Mouse (Mus musculus) midbrain, embryonic 12.5 days (tissue): ENCODE measurements around the gene Flt3. TPM values are rescaled to one million over a fixed set of nuclear protein-coding genes. Genes with fewer than 3 reads are reported as not detected.
A peak's percentile ranks its signal among the peaks of the same experiment; 100 is the strongest.

ENCODE experiments used
- ATAC-seq: fragments of 200-750 bp; cut with Nextera tagmentation; 2 replicates; pipeline ENCODE4 v1.8.0; 2017; ENCODE audit warnings: low read depth, moderate TSS enrichment, moderate library complexity; ENCODE audit not compliant: low FRiP score
- H3K27ac ChIP-seq: fragments of 300-500 bp; sonication (generic); replicated peaks from 2 replicates; pipeline ENCODE4 v1.5.1; 2016; ENCODE audit warnings: mild to moderate bottlenecking
- H3K27me3 ChIP-seq: fragments of 300-500 bp; sonication (generic); 2 replicates; pipeline ENCODE4 v1.6.1; 2016; ENCODE audit warnings: mild to moderate bottlenecking
- H3K36me3 ChIP-seq: fragments of 300-500 bp; sonication (generic); 2 replicates; pipeline ENCODE4 v1.6.1; 2016
- H3K4me1 ChIP-seq: fragments of 300-500 bp; sonication (generic); 2 replicates; pipeline ENCODE4 v1.6.1; 2016
- H3K4me2 ChIP-seq: fragments of 300-500 bp; sonication (generic); replicated peaks from 2 replicates; pipeline ENCODE4 v1.6.1; 2016; ENCODE audit warnings: mild to moderate bottlenecking, moderate library complexity
- H3K4me3 ChIP-seq: fragments of 300-500 bp; sonication (generic); 2 replicates; pipeline ENCODE4 v1.5.1; 2016; ENCODE audit warnings: mild to moderate bottlenecking
- H3K9ac ChIP-seq: fragments of 300-500 bp; sonication (generic); replicated peaks from 2 replicates; pipeline ENCODE4 v1.6.1; 2016; ENCODE audit warnings: mild to moderate bottlenecking, moderate library complexity
- H3K9me3 ChIP-seq: fragments of 300-500 bp; sonication (generic); 2 replicates; pipeline ENCODE4 v1.6.1; 2016; ENCODE audit warnings: mild to moderate bottlenecking
- WGBS: fragments of 180-500 bp; shearing (Covaris S2); methylation state at CpG from one replicate; pipeline ENCODE4 v1.1.7; 2016; 5-methylcytosine and 5-hydroxymethylcytosine counted together
- polyA plus RNA-seq: library from polyadenylated mRNA; unstranded; fragments of >200 nt; fragmentation: Nextera tagmentation; extraction: Ambion mirVana; gene quantifications from 2 replicates; pipeline ENCODE4 v1.2.1, GENCODE M21; 2016

The Flt3 gene
- polyA plus RNA-seq, 1 experiment from 2014 or later, result 0.22 TPM

DNA sequence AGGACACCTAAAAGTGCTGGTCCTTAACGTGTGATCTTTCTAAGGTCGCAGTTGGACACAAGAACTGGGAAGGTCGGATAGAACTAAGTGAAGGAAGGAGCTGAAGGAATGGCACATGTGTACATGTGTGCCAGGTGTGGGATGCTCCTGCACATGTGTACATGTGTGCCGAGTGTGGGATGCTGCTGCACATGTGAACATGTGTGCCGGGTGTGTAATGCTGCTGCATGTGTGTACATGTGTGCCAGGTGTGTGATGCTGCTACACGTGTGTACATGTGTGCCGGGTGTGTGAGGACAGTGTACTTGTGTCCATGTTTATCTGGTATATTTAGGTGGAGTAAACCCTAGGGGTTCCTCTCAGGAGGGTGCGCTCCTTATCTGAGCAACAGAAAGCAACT, 32.6 kb upstream of the Flt3 start:
- H3K36me3 ChIP-seq, result no peaks in the 10 kb centered on the region
- no peak overlapping the region for H3K27ac ChIP-seq
- peaks cover 47% of the 10 kb centered on the region for H3K4me1 ChIP-seq
- no peak overlapping the region for H3K9ac ChIP-seq
- ATAC-seq, result no peak
- no peak overlapping the region for H3K4me3 ChIP-seq
- H3K27me3 ChIP-seq, result no peaks in the 10 kb centered on the region
- H3K9me3 ChIP-seq, result no peaks in the 10 kb centered on the region
- H3K4me2 ChIP-seq, result no peak overlapping the region
- WGBS, result 90% methylated on average over 8 of the region's 8 CpGs

DNA sequence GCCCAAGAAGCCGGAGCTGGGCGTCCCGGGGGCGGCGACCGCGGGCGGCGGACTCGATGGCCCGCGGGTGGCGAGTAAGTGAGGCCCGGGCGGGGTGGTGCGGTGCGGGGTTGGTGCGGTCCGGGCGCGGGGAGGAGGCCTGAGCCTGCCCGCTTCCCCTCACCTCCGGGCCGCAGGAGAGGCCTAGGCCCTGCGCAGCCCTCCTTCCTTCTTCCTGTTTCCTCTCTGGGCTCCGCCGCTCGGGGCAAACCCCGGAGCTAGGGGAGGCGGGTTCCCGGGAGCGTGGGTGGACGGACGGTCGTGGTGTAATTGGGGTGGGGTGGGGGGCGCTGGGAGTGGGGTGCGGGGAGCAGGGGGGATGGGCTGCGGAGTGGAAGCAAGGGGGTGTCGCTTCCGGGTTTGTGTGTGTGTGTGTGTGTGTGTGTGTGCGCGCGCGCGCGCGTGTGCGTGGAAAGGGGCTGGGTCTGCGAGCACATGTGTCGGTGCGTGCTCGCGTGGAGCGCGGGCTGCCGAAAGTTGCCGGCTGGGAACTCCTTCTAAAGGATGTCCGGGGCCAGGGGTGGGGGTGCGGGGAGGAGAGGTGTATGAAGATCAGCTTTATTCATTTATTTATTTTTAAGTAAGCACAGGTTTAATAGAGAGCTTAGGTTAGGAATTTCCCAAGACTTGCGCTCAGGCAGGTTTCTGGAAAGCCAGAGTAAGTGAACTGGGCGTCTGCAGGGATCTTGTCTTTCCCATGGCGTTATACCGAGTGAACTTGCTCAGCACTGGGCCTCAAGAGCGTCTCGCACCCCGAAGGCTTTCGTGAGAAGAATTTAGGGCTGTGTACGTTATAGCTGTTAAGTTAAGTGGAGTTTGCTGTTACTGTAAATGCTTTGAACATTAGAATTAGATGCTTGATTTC, 30.9 kb upstream of the Flt3 start:
- peak; percentile 55 for ATAC-seq
- Histone ChIP-seq H3K36me3 (no peaks in the 10 kb centered on the region), H3K27me3 (no peaks in the 10 kb centered on the region), H3K9ac (peak overlapping the region; percentile 97), H3K4me2 (peak overlapping the region; percentile 83), H3K4me1 (peaks cover 40% of the 10 kb centered on the region), H3K27ac (peak overlapping the region; percentile 97), H3K4me3 (peak overlapping the region; percentile 99), H3K9me3 (no peaks in the 10 kb centered on the region)
- under 1% methylated on average over 34 of the region's 68 CpGs for WGBS

DNA sequence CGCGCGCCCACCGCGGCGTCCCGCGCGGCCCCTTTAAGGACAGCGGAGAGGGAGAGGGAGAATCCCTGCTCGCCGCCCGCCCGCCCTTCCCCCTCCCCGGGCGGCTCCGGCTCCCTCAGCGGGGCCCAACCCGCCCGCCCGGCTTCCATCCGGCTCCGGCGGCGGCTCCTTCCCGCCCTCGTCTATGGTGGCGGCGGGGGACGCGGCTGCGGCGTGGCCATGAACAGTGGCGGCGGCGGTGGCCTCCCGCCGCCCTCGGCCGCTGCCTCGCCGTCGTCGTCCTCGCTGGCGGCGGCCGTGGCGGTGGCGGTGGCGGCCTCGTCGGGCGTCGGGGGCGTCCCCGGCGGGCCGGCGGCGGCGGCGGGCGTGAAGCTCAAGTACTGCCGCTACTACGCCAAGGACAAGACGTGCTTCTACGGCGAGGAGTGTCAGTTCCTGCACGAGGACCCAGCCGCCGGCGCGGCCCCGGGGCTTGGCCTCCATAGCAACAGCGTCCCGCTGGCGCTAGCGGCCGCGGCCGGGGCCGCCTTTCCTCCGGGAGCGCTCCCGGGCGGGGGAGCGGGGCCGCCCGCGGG, 30.2 kb upstream of the Flt3 start:
- Histone ChIP-seq H3K4me3 (peak overlapping the region; percentile 99), H3K4me2 (peak overlapping the region; percentile 83), H3K27ac (peak overlapping the region; percentile 97), H3K9ac (peak overlapping the region; percentile 97), H3K9me3 (no peaks in the 10 kb centered on the region), H3K27me3 (no peaks in the 10 kb centered on the region), H3K4me1 (peaks cover 33% of the 10 kb centered on the region), H3K36me3 (no peaks in the 10 kb centered on the region)
- peak; percentile 87 for ATAC-seq
- 1% methylated on average over 48 of the region's 91 CpGs for WGBS

DNA sequence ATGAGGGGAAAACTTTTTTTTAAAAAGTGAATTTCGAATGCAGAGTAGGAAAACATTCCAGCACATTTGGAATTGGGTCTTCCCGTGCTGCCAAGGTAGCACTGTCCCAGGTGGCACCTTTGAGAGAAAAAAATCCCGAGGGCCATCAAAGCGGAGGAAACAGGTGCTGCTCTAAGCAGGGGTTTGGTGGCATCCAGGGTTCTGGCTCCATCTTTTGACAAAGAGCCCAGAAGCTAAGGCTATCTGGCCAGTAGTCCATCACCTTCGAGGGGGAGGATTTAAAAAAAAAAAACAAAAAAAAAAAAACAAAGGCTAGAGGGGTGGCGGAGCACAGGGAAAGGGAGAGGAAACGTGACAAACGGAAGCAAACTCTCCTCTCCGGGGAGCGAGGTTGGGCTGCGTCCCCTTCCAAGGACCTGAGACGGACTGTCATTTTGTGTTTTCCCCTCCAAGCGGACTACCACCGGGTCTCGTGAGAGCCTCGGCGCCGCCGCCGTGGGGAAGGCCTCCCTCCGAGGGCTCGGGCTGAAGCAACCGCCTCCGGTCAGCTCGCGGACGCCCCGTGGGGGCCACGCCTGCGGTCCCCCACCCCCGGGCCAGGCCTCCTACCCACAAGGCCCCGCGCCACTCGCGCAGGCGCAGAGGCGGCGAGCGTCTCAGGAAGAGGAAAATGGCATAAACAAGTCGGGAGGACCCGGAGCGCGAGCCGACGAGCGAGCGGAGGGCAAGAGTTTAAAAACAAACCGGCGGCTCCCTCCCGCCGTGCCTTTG, 29.4 kb upstream of the Flt3 start, which contains the start of gene Pan3:
Pan3 (plus strand) TSS at position 627 of the 771 bp plus-strand sequence.
- peak; percentile 90 for ATAC-seq
- H3K4me3 ChIP-seq, result peak within 1 kb of the TSS; percentile 99
- H3K27ac ChIP-seq, result peak within 1 kb of the TSS; percentile 97
- under 1% methylated on average over 45 of the region's 51 CpGs for WGBS
- no peaks in the 10 kb centered on the region for H3K36me3 ChIP-seq
- H3K4me1 ChIP-seq, result peaks cover 27% of the 10 kb centered on the region
- no peaks in the 10 kb centered on the region for H3K27me3 ChIP-seq
- peak within 1 kb of the TSS; percentile 83 for H3K4me2 ChIP-seq
- H3K9ac ChIP-seq, result peak within 1 kb of the TSS; percentile 97
- no peaks in the 10 kb centered on the region for H3K9me3 ChIP-seq

DNA sequence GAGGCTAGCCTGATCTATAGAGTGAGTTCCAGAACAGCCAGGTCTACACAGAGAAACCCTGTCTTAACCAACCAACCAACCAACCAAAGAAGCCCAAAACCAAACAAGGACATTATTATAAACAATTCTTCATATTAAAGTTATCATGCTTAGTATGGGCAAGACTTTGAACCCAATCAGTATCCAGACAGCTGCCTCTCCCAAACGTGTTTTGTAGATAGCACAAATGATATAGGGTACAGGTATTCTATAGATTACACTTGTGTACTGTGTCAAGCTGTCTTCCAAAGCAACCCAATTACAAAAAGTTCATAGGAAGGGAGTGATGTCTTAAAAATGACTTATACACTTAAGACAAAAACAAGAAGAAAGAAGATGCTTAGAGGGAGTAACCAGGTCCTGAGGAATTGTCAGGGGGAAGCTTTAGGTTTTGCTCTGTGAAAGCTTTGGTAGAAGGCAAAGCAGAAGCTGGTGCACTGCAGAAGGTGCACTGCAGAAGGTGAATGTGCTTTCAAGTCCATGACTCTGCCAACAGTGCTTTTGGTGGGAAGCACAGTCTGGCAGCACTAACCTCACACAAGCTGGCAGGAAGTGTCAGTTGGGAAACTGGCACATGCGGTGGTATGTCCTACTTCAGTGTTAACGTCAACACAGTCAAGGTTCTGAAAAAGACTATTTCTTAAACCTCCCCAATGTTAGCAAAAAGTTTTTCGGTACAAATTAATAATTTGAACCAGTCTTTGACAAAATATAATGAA, 25.9 kb upstream of the Flt3 start:
- H3K36me3 ChIP-seq, result no peaks in the 10 kb centered on the region
- no peak overlapping the region for H3K9ac ChIP-seq
- peaks cover 5% of the 10 kb centered on the region; the same call in 1 of the 2 replicates for H3K4me1 ChIP-seq
- no peaks in the 10 kb centered on the region for H3K27me3 ChIP-seq
- WGBS, result 85% methylated on average over 4 of the region's 4 CpGs
- no peaks in the 10 kb centered on the region for H3K9me3 ChIP-seq
- no peak overlapping the region for H3K4me2 ChIP-seq
- ATAC-seq, result no peak
- H3K4me3 ChIP-seq, result no peak overlapping the region
- H3K27ac ChIP-seq, result no peak overlapping the region

DNA sequence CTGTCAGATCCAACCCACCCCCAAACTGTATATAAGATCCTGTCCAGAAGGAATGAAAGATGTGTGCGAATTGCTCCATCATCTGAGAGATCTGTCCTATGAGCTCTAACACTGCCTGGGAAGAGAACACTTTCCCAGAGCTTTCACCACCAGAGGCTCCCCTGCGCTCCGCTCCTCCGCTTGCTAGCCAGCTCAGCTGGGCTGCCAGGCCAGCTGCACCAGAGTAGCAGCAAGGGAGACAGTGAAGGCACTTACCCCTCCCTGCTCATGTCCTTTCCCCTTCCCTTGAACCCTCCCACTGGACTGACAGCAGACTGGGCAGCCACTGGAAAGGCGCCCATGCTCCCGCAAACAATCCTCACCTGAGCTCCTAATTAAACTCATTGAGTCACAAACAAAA, 23.3 kb upstream of the Flt3 start:
- 32% methylated on average over 6 of the region's 6 CpGs for WGBS
- H3K27me3 ChIP-seq, result no peaks in the 10 kb centered on the region
- no peak for ATAC-seq
- H3K27ac ChIP-seq, result no peak overlapping the region
- no peaks in the 10 kb centered on the region for H3K36me3 ChIP-seq
- no peak overlapping the region for H3K9ac ChIP-seq
- no peak overlapping the region for H3K4me3 ChIP-seq
- H3K4me2 ChIP-seq, result no peak overlapping the region
- no peaks in the 10 kb centered on the region for H3K9me3 ChIP-seq
- H3K4me1 ChIP-seq, result no peaks in the 10 kb centered on the region

DNA sequence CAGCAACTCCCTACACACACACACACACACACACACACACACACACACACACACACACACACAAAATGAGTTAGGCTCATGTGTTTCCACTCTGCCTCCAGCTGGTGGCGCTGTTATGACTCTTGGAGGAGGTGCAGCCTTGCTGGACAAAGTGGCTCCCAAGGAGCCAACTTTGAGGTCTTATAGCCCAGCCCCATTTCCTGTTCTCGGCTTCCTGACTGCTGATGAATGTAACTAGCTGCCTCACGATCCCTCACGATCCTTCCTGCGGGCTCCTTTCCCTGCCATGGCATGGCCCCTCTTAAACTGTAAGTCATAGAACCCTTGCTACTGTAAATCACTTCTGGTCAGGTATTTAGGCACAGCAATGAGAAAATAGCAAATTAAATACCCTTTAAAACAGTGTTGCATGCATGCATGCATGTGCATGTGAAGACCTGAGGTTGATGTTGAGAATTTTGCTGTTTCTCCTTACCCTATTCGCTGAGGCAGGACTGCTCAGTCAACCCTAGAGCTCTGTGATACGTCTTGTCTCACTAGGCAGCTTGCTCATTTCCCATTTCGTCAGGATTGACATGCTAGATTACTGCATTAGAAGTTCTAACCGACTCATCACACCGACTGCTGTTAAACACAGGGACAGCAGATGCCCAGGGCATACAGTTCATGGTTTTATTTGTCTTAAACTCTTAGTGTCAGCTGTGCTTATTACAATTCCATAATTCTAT, 18.3 kb upstream of the Flt3 start:
- Histone ChIP-seq H3K4me2 (no peak overlapping the region), H3K27me3 (no peaks in the 10 kb centered on the region), H3K9me3 (no peaks in the 10 kb centered on the region), H3K9ac (no peak overlapping the region), H3K36me3 (no peaks in the 10 kb centered on the region), H3K4me3 (no peak overlapping the region), H3K4me1 (no peaks in the 10 kb centered on the region), H3K27ac (no peak overlapping the region)
- no peak for ATAC-seq
- 58% methylated on average over 10 of the region's 10 CpGs for WGBS

DNA sequence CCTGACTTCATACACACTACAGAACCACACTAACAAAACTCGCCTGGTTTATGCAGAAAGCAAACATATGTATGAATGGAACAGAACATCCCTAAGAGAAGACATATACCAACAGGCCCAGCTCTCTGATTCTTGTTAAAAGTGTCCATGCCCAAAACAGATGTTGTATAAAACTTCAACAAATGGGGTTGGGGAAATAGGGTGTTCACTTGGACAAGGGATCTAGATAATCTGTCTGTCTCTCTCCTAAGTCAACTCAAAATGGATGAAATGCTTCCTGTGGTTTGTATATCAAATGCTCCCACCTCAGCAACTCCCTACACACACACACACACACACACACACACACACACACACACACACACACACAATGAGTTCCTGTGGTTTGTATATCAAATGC, 17.7 kb upstream of the Flt3 start:
- WGBS, result 66% methylated on average over 1 of the region's 1 CpGs
- no peak overlapping the region for H3K4me3 ChIP-seq

DNA sequence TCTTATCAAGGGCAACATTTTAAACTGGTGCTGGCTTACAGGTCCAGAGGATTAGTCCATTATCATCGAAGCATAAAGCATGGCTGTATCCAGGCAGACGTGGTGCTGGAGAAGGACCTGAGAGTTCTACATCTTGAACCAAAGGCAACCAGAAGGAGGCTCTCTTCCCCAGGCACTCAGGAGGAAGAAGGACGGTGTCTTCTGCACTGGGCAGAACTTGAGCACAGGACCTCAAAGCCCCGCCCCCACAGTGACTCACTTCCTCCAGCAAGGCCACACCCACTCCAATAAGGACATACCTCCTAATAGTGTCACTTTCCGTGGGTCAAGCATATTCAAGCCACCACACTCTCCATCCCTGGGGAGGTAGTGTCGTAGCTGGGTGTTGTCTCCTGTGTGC, 10.3 kb upstream of the Flt3 start:
- Histone ChIP-seq H3K27ac (no peak overlapping the region), H3K4me1 (no peaks in the 10 kb centered on the region), H3K27me3 (no peaks in the 10 kb centered on the region), H3K9ac (no peak overlapping the region), H3K4me2 (no peak overlapping the region), H3K9me3 (no peaks in the 10 kb centered on the region), H3K4me3 (no peak overlapping the region), H3K36me3 (no peaks in the 10 kb centered on the region)
- ATAC-seq, result no peak
- 83% methylated on average over 6 of the region's 6 CpGs for WGBS

More for the DNA sequence above, 17.7 kb upstream of the Flt3 start:
- no peaks in the 10 kb centered on the region for H3K9me3 ChIP-seq
- no peak overlapping the region for H3K27ac ChIP-seq
- no peaks in the 10 kb centered on the region for H3K4me1 ChIP-seq
- H3K9ac ChIP-seq, result no peak overlapping the region
- H3K4me2 ChIP-seq, result no peak overlapping the region
- no peaks in the 10 kb centered on the region for H3K27me3 ChIP-seq
- no peaks in the 10 kb centered on the region for H3K36me3 ChIP-seq
- no peak for ATAC-seq

DNA sequence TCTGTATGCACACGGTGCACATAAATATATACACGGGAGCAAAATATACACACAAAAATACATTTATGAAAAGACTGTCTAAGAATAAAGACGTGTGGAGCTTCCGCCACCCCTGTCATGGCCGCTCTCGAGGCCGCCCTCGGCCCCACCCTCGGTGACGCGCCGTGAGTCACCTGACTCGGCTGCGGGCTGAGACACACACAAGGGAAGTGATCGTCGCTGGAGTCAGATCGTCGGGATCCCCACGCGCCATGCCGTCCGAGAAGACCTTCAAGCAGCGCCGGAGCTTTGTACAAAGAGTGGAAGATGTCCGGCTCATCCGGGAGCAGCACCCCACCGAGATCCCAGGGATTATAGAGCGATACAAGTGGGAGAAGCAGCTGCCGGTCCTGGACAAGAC, 8.4 kb upstream of the Flt3 start:
- no peak for ATAC-seq
- Histone ChIP-seq H3K27ac (no peak overlapping the region), H3K4me2 (no peak overlapping the region), H3K9ac (no peak overlapping the region), H3K4me1 (no peaks in the 10 kb centered on the region), H3K9me3 (no peaks in the 10 kb centered on the region), H3K36me3 (no peaks in the 10 kb centered on the region), H3K27me3 (no peaks in the 10 kb centered on the region), H3K4me3 (0 out of 2 replicates have a peak overlapping the region, but pooled peaks have one; percentile 13)
- WGBS, result 65% methylated on average over 29 of the region's 29 CpGs

DNA sequence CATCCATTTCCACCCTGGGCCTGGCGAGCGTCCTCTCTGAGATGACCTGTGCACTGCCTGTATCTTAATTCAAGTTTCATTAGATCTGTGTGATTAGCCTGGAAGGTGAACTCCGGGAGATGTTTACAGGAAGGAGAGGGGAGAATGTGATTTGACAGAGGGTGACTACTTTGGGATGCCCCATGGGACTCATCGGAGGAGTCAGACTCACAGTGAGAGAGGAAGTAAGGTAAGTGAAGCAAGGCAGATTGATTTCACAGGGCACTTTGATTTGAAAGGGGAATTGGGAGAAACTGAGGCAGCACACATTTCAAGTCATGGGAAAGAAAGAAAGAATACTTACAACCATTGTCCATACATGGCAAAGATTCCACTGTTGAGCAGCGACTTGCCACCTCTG, 5.8 kb upstream of the Flt3 start:
- Histone ChIP-seq H3K9me3 (no peaks in the 10 kb centered on the region), H3K4me2 (no peak overlapping the region), H3K4me3 (no peak overlapping the region), H3K9ac (no peak overlapping the region), H3K27ac (no peak overlapping the region), H3K36me3 (no peaks in the 10 kb centered on the region), H3K27me3 (peaks cover 14% of the 10 kb centered on the region), H3K4me1 (0 out of 2 replicates have a peak, but pooled peaks cover under 1% of the 10 kb centered on the region)
- ATAC-seq, result no peak
- 80% methylated on average over 5 of the region's 5 CpGs for WGBS
